Mouse (Mus musculus): ENCODE measurements around the gene Hsd11b1.

GRCm38 (mm10) chr1:193230531-193230930, 33.3 kb downstream of the Hsd11b1 start:
- TF ChIP-seq CTCF (IDR thresholded peaks at IDR 0.05; ENCODE audit: low read depth, low read length) (no peak), EP300 (IDR thresholded peaks at IDR 0.05; ENCODE audit: insufficient read depth, low read depth, low read length) (no peak)

Measured in ES-Bruce4 (cell line).